Mouse (Mus musculus) urinary bladder, postnatal 14 days (tissue): ENCODE data around the gene Dnlz.
"Not testable (repeated sequence)": the region's sequence is repeated elsewhere in the genome, so short reads cannot be mapped to it uniquely, and the experiment has no call there.

ENCODE experiments used
- DNase-seq: peaks from one replicate; pipeline ENCODE4 v3.0.0; 2021; ENCODE audit warnings: low spot score

Gene Dnlz

GRCm38 (mm10) chr2:26351358-26352290 is at the start of gene Dnlz:
Gene Dnlz, minus strand, starts transcription at chr2:26352110.
- DNase-seq, result peak; percentile 94

- no peak for DNase-seq
Observed at GRCm38 (mm10) chr2:26401023-26401422, 49.1 kb upstream of the Dnlz start.

- DNase-seq, result no peak
Observed at GRCm38 (mm10) chr2:26400296-26400695, 48.4 kb upstream of the Dnlz start.

GRCm38 (mm10) chr2:26399647-26400046 is 47.7 kb upstream of the Dnlz start:
- no peak for DNase-seq

- no peak for DNase-seq
Observed at GRCm38 (mm10) chr2:26398978-26399377, 47.1 kb upstream of the Dnlz start.

- DNase-seq, result no peak
Observed at GRCm38 (mm10) chr2:26391617-26392016, 39.7 kb upstream of the Dnlz start.

GRCm38 (mm10) chr2:26390954-26391353 is 39.0 kb upstream of the Dnlz start:
- no peak for DNase-seq

GRCm38 (mm10) chr2:26389154-26389690 is 37.3 kb upstream of the Dnlz start, which contains the start of the genes Entr1 and Pmpca:
Gene Entr1, minus strand, starts transcription at chr2:26389316.
Gene Pmpca, plus strand, starts transcription at chr2:26389339.
- DNase-seq, result peak; percentile 84

- DNase-seq, result peak; percentile 20
Observed at GRCm38 (mm10) chr2:26388682-26389153, 36.8 kb upstream of the Dnlz start.

- no peak for DNase-seq
Observed at GRCm38 (mm10) chr2:26387713-26388112, 35.8 kb upstream of the Dnlz start.

- not testable (repeated sequence) for DNase-seq
Observed at GRCm38 (mm10) chr2:26380871-26381270, 29.0 kb upstream of the Dnlz start.

- peak; percentile 86 for DNase-seq
Observed at GRCm38 (mm10) chr2:26380131-26380771, 28.3 kb upstream of the Dnlz start, which contains the start of gene Snapc4. Gene Snapc4, minus strand, starts transcription at chr2:26380653.

- DNase-seq, result no peak
Observed at GRCm38 (mm10) chr2:26372396-26372795, 20.5 kb upstream of the Dnlz start.

GRCm38 (mm10) chr2:26368572-26368971 is 16.7 kb upstream of the Dnlz start:
- DNase-seq, result no peak

GRCm38 (mm10) chr2:26367911-26368310 is 16.0 kb upstream of the Dnlz start:
- DNase-seq, result no peak

- peak; percentile 61 for DNase-seq
Observed at GRCm38 (mm10) chr2:26364738-26365465, 13.0 kb upstream of the Dnlz start.

GRCm38 (mm10) chr2:26363481-26363880 is 11.6 kb upstream of the Dnlz start:
- DNase-seq, result no peak

- DNase-seq, result no peak
Observed at GRCm38 (mm10) chr2:26362991-26363390, 11.1 kb upstream of the Dnlz start.

- no peak for DNase-seq
Observed at GRCm38 (mm10) chr2:26360772-26361171, 8.9 kb upstream of the Dnlz start, which contains the start of gene Card9. Gene Card9, minus strand, starts transcription at chr2:26360918.

GRCm38 (mm10) chr2:26359983-26360382 is 8.1 kb upstream of the Dnlz start:
- no peak for DNase-seq

GRCm38 (mm10) chr2:26358667-26359320 is 6.9 kb upstream of the Dnlz start:
- no peak for DNase-seq
